Mouse (Mus musculus) C2C12 (cell line): ENCODE results near the gene Kcnh5.

ENCODE experiments used
- CTCF ChIP-seq: IDR thresholded peaks from one replicate; pipeline ENCODE4 v1.5.1; 2011; ENCODE audit not compliant: control insufficient read depth, insufficient read depth, insufficient read length
- MAX ChIP-seq: IDR thresholded peaks from one replicate; pipeline ENCODE4 v1.6.1; 2011; ENCODE audit warnings: mild to moderate bottlenecking, control low read depth

DNA sequence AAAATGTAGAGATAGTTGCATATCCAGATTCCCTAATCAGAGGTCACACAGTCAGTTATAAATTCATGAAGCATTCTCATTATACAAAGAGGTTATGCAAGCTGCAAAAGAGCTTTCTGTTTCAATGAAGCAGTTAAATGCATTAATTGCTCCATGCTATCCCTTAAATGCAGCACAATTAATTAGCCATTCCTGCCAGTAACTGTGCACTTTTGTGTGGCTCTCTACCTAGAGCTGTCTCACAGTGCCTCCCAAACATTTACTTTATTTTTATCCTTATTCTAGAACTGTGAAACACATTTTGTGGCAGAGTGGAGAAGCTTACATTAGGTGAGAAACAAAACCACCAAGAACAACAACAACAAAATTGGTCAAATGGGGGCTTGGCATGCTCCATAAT is 114.6 kb downstream of the Kcnh5 start:
- TF ChIP-seq CTCF: no peak
- TF ChIP-seq MAX: no peak
